Mouse (Mus musculus): ENCODE measurements around the gene Nr4a1. TPM values are rescaled to one million over a fixed set of nuclear protein-coding genes. Genes with fewer than 3 reads are reported as not detected.
A peak's percentile ranks its signal among the peaks of the same experiment; 100 is the strongest.

The Nr4a1 gene
- 8.6 and 9.5 TPM in 2 replicates for polyA plus RNA-seq (2015; fragmentation: Nextera tagmentation; extraction: Ambion mirVana)

DNA sequence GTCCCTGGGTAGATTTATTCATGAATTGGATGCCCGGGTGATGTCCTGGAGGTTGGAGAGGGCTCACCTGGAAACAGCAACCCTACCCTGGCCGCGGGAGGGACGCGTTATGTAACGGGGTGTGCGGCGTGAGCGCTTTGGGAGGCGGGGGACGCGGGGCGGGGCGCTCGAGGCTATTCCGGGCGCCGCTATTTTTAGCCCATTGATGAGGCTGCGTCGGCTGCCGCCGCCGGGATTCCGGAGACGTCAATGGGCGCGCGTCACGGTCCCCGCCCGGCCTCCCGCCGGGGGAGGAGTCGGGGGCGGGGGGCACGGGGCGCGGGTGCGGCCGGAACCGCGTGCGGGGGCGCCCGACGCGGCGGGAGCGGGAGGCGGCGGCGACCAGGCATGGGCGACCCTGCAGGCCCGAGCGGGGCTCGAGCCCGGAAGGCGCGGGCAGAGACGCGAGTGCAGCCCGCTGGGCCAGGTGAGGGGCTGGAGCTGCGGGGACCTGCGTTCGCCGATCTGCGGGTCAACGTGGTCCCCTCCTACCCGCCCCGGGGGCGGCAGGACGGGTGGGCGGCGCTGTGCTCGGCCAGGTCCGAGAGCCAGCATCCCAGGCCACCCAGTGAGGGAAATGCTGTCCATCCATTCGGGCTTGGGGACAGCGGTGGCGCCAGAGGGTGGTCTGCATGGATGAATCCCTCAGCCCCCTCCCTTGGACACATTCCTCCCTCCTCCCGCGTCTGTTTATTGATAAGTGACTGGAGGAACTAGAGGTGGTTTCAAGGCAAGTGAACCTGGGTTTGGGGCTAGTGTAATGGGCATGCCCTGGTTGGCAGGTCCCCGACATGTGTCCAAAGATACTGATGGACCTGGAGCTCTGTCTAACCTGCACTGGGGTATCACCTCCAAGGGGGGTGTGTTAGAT lies at the start of gene Nr4a1:
Nr4a1 (plus strand) TSS at position 384 of the 910 bp plus-strand sequence.
- TF ChIP-seq CTCF (IDR thresholded peaks at IDR 0.05; ENCODE audit: low read depth) = no peak
- no peaks in the 10 kb centered on the region for H3K27me3 ChIP-seq (ENCODE audit: insufficient read depth, low read length)
- H3K4me1 ChIP-seq (replicated peaks; ENCODE audit: insufficient read depth, low read length) = 0 out of 2 replicates have a peak, but pooled peaks cover 5% of the 10 kb centered on the region
- peak within 1 kb of the TSS; percentile 64 for H3K9ac ChIP-seq (ENCODE audit: low read depth, low read length)
- peak within 1 kb of the TSS; percentile 91 for H3K4me2 ChIP-seq (ENCODE audit: low read length)
- no peaks in the 10 kb centered on the region for H3K9me3 ChIP-seq (replicated peaks; ENCODE audit: low read length)
- DNase-seq (ENCODE audit: low spot score) (peak; percentile 76), ATAC-seq (replicated peaks; ENCODE audit: low FRiP score, low read depth) (peak; percentile 50)
- peak within 1 kb of the TSS; percentile 59 for H3K4me3 ChIP-seq (replicated peaks; ENCODE audit: low read depth, low read length)
- no peaks in the 10 kb centered on the region for H3K36me3 ChIP-seq (ENCODE audit: insufficient read depth, low read length)
- WGBS = 1% methylated on average over 71 of the region's 82 CpGs
- H3K27ac ChIP-seq = no peak within 1 kb of the TSS

- DNase-seq (ENCODE audit: low spot score) (no peak), ATAC-seq (replicated peaks; ENCODE audit: low FRiP score, low read depth) (no peak)
- Histone ChIP-seq H3K4me3 (replicated peaks; ENCODE audit: low read depth, low read length) (no peak overlapping the region), H3K27ac (no peak overlapping the region), H3K4me2 (ENCODE audit: low read length) (no peak overlapping the region), H3K36me3 (ENCODE audit: insufficient read depth, low read length) (peaks cover 58% of the 10 kb centered on the region), H3K27me3 (ENCODE audit: insufficient read depth, low read length) (no peaks in the 10 kb centered on the region), H3K9ac (ENCODE audit: low read depth, low read length) (no peak overlapping the region), H3K9me3 (replicated peaks; ENCODE audit: low read length) (no peaks in the 10 kb centered on the region), H3K4me1 (replicated peaks; ENCODE audit: insufficient read depth, low read length) (no peaks in the 10 kb centered on the region)
- no peak for TF ChIP-seq CTCF (IDR thresholded peaks at IDR 0.05; ENCODE audit: low read depth)
- WGBS = 80% methylated on average over 7 of the region's 7 CpGs
Observed at GRCm38 (mm10) chr15:101204781-101205180, 49.3 kb upstream of the Nr4a1 start.

- H3K4me1 ChIP-seq (replicated peaks; ENCODE audit: insufficient read depth, low read length) = no peaks in the 10 kb centered on the region
- peaks cover 37% of the 10 kb centered on the region for H3K36me3 ChIP-seq (ENCODE audit: insufficient read depth, low read length)
- H3K9me3 ChIP-seq (replicated peaks; ENCODE audit: low read length) = no peaks in the 10 kb centered on the region
- no peak overlapping the region for H3K9ac ChIP-seq (ENCODE audit: low read depth, low read length)
- H3K27me3 ChIP-seq (ENCODE audit: insufficient read depth, low read length) = no peaks in the 10 kb centered on the region
- ATAC-seq (replicated peaks; ENCODE audit: low FRiP score, low read depth) = no peak
- H3K4me2 ChIP-seq (ENCODE audit: low read length) = no peak overlapping the region
- WGBS = 69% methylated on average over 6 of the region's 6 CpGs
- peak; percentile 78 for TF ChIP-seq CTCF (IDR thresholded peaks at IDR 0.05; ENCODE audit: low read depth)
- no peak overlapping the region for H3K27ac ChIP-seq
- H3K4me3 ChIP-seq (replicated peaks; ENCODE audit: low read depth, low read length) = no peak overlapping the region
- DNase-seq (ENCODE audit: low spot score) = peak; percentile 79
Observed at GRCm38 (mm10) chr15:101210228-101210627, 43.8 kb upstream of the Nr4a1 start.

GRCm38 (mm10) chr15:101210998-101211613 lies 43.0 kb upstream of the Nr4a1 start:
- no peak for DNase-seq (ENCODE audit: low spot score)
- peaks cover 34% of the 10 kb centered on the region for H3K36me3 ChIP-seq (ENCODE audit: insufficient read depth, low read length)
- H3K27ac ChIP-seq = no peak overlapping the region
- ATAC-seq (replicated peaks; ENCODE audit: low FRiP score, low read depth) = peak; percentile 11; the same call in 1 of the 2 replicates
- H3K9me3 ChIP-seq (replicated peaks; ENCODE audit: low read length) = no peaks in the 10 kb centered on the region
- H3K4me1 ChIP-seq (replicated peaks; ENCODE audit: insufficient read depth, low read length) = no peaks in the 10 kb centered on the region
- no peaks in the 10 kb centered on the region for H3K27me3 ChIP-seq (ENCODE audit: insufficient read depth, low read length)
- TF ChIP-seq CTCF (IDR thresholded peaks at IDR 0.05; ENCODE audit: low read depth) = no peak
- no peak overlapping the region for H3K4me2 ChIP-seq (ENCODE audit: low read length)
- 88% methylated on average over 14 of the region's 14 CpGs for WGBS
- H3K9ac ChIP-seq (ENCODE audit: low read depth, low read length) = 0 out of 2 replicates have a peak overlapping the region, but pooled peaks have one; percentile 13
- no peak overlapping the region for H3K4me3 ChIP-seq (replicated peaks; ENCODE audit: low read depth, low read length)

- no peak for TF ChIP-seq CTCF (IDR thresholded peaks at IDR 0.05; ENCODE audit: low read depth)
- 0 out of 2 replicates have a peak overlapping the region, but pooled peaks have one; percentile 6 for H3K27ac ChIP-seq
- no peak overlapping the region for H3K9ac ChIP-seq (ENCODE audit: low read depth, low read length)
- ATAC-seq (replicated peaks; ENCODE audit: low FRiP score, low read depth) = peak; percentile 67
- no peak overlapping the region for H3K4me3 ChIP-seq (replicated peaks; ENCODE audit: low read depth, low read length)
- peaks cover 23% of the 10 kb centered on the region for H3K36me3 ChIP-seq (ENCODE audit: insufficient read depth, low read length)
- H3K27me3 ChIP-seq (ENCODE audit: insufficient read depth, low read length) = no peaks in the 10 kb centered on the region
- WGBS = 70% methylated on average over 14 of the region's 14 CpGs
- H3K4me2 ChIP-seq (ENCODE audit: low read length) = no peak overlapping the region
- H3K9me3 ChIP-seq (replicated peaks; ENCODE audit: low read length) = no peaks in the 10 kb centered on the region
- H3K4me1 ChIP-seq (replicated peaks; ENCODE audit: insufficient read depth, low read length) = no peaks in the 10 kb centered on the region
- DNase-seq (ENCODE audit: low spot score) = no peak
Observed at GRCm38 (mm10) chr15:101212435-101212834, 41.6 kb upstream of the Nr4a1 start.

GRCm38 (mm10) chr15:101215136-101215535 lies 38.9 kb upstream of the Nr4a1 start:
- Histone ChIP-seq H3K4me1 (replicated peaks; ENCODE audit: insufficient read depth, low read length) (no peaks in the 10 kb centered on the region), H3K9me3 (replicated peaks; ENCODE audit: low read length) (no peaks in the 10 kb centered on the region), H3K36me3 (ENCODE audit: insufficient read depth, low read length) (peaks cover 19% of the 10 kb centered on the region), H3K27me3 (ENCODE audit: insufficient read depth, low read length) (no peaks in the 10 kb centered on the region), H3K4me3 (replicated peaks; ENCODE audit: low read depth, low read length) (no peak overlapping the region), H3K9ac (ENCODE audit: low read depth, low read length) (no peak overlapping the region), H3K4me2 (ENCODE audit: low read length) (no peak overlapping the region), H3K27ac (peak overlapping the region; percentile 50; the same call in 1 of the 2 replicates)
- WGBS = 49% methylated on average over 2 of the region's 2 CpGs
- TF ChIP-seq CTCF (IDR thresholded peaks at IDR 0.05; ENCODE audit: low read depth) = no peak
- DNase-seq (ENCODE audit: low spot score) (no peak), ATAC-seq (replicated peaks; ENCODE audit: low FRiP score, low read depth) (0 out of 2 replicates have a peak, but pooled peaks have one; percentile 29)

Data from kidney, postnatal 0 days (tissue).